Mouse (Mus musculus): ENCODE measurements around the gene Lcor.
A peak's percentile ranks its signal among the peaks of the same experiment; 100 is the strongest.

Lcor gene

DNA sequence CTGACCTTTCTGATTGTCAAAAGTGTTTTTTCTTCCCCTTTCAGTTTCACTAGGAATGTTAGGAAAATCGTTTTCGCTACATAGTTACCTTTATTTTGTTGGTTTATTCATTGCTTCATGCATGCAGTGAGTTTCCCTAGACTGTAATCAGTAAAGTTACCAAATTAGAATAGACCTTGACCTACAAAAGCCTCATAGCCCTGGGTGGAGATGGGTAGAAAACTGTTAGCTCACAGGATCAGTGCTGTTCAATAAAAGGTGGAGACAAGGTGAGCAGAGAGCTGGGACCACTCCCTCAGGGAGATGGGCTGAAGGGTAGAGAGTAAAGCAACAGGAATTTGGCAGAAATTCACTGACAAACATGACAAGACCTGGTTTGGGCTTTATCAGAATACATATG lies 91.3 kb downstream of the Lcor start:
- no peak for DNase-seq

- DNase-seq = no peak
Observed at GRCm38 (mm10) chr19:41577576-41577975, 95.1 kb downstream of the Lcor start.

DNA sequence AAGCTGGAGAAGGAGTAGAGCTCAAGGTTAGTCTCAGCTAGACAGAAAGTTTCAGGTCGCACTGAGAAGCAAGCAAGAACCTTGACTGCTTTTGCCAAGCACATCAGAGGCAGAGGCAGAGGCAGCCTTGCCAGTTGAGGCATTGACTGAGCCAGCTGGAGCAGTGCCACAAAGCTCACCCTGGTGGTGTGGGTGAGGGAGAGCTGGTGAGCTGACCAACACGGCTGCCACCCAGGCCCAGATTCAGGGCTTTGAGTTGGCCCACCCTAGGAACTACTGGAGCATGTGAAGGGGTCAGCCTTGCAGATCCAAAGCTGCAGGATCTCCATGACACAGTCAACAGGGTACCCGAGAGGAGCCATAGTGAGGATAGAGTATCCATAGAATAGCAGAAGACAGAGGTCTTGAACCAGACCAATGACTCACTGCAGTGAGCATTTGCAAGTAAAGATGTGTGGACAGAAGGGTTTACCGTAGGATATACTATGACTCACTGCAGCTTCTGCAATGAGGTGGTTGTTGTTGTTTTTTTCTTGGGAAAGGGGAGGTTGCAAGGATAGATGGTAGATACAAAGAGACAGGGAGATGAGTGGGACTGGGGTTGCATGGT lies 97.0 kb downstream of the Lcor start:
- DNase-seq = no peak

DNA sequence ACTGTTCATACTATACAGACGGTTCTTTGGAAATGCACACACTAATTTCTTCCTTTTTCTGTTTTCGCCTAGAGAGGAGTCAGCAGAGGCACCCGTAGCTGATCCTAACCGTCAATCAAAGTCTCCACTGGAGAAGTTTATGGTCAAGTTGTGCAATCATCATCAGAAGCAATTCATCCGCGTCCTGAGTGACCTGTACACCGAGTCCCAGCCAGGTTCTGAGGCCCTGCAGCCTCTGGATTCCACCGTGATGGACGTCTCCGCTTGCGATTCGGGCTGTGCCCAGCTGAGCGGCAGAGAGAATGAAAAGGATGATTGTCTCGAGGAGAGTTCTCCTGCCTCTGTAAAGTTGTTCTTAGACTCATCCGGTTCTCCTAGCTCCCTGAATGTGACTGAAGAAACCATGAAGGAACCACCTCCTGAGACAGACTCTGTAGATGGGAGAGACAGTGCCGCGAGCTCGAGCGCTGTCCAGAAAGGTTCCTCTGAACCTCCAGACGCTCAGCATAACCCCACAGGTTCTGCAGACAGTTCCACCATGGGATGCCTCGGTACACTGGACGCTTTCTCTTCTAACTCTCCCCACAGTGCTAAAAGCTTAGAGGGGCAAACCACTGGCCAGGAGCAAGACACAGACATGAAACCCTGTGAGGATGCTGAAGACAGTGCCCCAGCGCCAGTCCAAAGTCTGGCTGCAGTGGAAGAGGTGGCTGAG lies 99.4 kb downstream of the Lcor start, which contains the start of gene Gm340:
Gm340 (plus strand) TSS at position 665 of the 715 bp plus-strand sequence.
- DNase-seq = no peak

DNA sequence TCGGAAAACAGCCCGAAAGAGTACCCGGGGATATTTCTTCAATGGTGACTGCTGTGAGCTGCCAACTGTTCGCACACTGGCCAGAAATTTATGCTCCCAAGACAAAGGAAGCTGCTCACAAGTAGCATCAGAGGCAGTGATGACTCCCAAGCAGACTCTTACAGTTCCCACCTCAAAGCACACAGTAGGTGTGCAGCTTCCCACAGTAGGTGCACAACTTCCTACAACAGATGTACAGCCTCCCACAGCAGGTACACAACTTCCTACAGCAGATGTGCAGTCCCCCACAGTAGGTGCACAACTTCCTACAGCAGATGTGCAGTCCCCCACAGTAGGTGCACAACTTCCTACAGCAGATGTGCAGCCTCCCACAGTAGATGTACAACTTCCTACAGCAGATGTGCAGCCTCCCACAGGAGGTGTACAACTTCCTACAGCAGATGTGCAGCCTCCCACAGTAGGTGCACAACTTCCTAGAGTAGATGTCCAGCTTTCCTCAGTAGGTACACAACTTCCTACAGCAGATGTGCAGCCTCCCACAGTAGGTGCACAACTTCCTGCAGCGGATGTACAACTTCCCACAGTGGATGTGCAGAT lies 100.6 kb downstream of the Lcor start:
- DNase-seq = no peak

- DNase-seq = no peak
Observed at GRCm38 (mm10) chr19:41586752-41587151, 104.3 kb downstream of the Lcor start.

- DNase-seq = no peak
Observed at GRCm38 (mm10) chr19:41587431-41588222, 105.2 kb downstream of the Lcor start.

DNA sequence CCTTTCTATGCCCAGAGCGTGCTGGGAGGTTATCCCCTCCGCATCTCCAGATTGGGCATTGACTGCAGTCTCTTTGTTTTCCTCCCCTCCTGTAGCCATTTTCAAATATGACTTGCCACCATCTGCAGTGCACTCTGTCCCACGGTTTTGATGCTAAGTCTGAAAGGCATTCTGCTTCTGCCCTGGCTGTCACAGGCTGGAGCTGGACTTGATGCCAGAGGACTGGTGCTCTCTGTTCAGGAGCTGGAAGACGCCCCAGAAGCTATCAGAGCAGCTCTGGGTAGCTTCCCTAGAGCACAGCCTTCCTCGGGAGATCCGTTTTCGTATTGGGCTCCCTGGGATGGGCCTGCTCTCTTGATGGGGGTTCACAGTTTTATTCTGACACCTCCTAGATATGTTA lies 106.6 kb downstream of the Lcor start:
- DNase-seq = no peak

- DNase-seq = no peak
Observed at GRCm38 (mm10) chr19:41589681-41590080, 107.2 kb downstream of the Lcor start.

GRCm38 (mm10) chr19:41591808-41592207 lies 109.4 kb downstream of the Lcor start:
- DNase-seq = no peak

DNA sequence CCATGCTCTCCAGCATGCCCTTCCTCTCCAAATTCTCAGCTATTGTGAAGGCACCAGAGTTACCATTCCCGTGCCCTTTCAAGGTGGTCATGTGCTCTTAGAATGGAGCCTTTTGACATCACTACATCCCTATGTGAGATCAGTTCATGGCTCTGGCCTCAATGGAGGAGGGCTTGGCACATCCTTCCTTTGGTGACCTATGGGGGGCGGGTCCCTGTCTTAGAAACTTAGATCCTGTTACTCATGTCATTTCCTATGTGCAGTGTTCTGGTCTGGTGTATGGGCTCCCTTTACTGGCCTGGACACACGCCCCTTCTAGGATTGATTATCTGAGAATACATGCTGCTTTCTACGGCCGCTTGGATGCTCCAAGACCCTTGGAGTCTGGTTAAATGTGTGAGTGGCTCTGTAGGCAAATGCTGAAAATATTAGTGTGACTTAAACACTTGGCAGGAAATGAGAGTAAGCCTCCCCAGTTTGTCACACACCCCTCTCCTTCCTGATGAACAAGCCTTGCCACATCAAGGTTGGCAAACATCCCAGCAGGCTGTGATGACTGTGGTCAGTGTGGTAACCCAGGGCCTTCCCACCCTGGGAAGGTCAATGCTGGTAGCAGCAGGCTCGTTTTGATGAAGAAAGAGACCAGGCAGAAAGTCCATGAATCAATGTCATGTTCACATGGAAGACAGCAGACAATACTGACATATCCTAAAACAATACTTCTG lies 114.9 kb downstream of the Lcor start:
- peak; percentile 90 for DNase-seq

DNA sequence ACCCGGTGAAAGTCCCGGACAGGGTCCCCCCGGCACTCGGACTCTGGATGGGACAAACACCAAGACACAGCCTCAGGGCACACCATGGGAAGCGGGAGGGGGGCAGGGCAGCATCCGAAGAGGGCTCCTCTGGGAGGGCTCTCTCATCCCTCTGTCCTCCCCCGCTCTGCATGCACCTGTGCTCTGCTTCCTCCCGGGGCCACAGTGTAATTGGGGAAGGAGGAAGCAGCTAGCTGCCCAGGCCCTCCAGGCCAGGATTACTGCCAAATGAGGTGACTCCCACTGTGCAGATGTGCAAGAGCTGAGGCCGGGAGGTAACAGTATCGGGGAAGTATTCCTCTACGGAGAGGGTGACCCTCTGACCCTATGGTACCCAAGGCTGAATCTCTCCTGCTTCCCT lies 118.2 kb downstream of the Lcor start:
- DNase-seq = no peak

DNA sequence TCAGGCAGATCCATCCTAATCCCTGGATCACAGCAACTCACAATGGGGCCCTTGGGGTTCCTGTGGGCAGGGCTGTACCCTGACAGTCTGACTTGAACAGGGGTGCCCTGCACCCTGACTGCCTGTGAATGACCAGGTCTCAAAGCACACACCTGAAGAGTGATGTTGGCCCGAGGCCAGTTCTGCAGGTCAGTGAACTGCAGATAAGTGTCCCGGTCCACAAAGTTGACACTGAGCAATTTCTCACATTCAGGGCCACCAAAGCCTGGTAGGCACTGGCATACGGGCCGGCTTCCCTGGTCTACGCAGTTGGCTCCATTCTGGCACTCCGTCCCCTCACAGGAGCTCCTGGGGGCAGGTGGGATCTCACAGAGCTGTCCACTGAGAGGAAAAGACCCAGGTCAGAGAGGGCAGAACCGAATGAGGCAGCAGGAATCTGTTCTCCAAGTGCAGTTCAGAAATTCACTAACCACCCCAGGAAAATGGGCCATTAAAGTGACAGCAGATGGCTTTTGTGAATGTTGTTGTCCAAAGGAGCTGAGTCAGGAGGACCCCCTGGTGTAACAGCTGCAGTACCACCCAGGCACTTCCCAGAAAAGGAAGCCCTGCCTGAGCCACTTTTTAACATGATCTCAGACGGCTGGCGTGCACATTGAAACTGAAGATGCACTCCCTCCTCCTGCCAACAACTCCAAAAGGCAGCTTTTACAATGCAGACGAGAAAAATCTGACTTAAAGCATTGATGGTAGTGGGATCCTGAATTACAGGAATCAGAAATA lies 124.0 kb downstream of the Lcor start:
- DNase-seq = no peak

DNA sequence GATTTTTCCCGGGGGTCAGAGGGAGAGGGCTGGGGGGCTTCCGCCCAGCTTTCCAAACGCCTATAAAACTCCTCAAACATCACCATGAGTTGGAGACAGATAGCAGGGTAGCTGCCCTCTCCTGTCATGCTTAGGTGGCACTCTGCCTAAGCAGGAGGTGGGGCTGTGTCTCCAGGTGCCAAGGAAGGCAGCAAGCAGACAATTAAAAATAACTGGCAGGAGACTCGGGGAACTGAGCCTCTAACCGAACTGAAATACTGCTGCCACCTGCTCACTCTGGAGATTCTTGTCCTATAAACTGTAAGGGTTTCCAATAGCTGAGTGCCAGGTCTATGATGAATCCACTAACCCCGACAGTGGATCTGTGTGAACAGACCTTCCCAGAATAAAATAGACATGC lies 129.2 kb downstream of the Lcor start:
- DNase-seq = no peak

All from lung, postnatal 36 days (tissue).